Mouse (Mus musculus) urinary bladder, postnatal 4 days (tissue): ENCODE results near the gene Hdac4.

ENCODE experiments used
- DNase-seq, 2 experiments: peaks; one replicate each; pipeline ENCODE4 v3.0.0; 2021 to 2022; ENCODE audit warnings: low spot score in 2 of 2

Hdac4 gene

GRCm38 (mm10) chr1:92100371-92100891 is 95.1 kb downstream of the Hdac4 start:
- no peak for DNase-seq

DNA sequence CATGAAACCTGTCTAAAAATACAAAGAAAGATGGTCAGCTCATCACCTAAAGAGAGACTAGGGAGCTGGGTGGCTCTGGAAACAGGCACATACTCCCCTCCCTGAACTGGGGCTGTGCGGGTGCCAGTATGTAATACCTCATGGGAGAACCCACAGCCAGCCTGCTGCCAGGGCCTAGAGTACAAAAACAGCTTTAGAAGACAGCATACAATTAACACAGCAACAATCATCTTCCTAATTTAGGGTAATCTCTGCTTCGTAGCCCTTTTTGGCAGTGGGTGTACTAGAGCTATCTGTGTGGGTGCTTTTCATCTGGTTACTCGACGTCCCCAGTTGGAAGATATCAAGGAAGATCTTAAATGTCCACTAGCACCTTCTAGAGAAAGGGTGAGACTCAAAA is 95.5 kb downstream of the Hdac4 start:
- DNase-seq = no peak

DNA sequence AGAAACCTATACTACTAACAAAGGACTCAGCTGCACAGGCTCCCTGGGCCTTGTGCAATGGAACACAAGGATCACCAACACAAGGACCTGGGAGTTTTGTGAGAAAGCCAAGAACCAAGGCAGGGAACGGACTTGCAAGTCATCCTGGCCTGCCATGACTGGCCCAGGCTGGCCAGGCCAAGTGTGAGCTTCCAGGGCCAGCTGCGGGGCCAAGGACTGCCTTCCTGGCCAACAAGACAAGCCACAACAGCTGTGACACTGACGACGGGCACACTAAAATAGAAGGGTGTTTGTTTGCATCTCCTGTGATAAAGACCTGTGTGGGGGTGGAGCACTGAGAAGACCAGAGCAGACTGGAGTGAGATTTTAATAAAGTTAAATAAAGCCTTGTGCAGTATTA is 96.0 kb downstream of the Hdac4 start:
- DNase-seq = no peak

GRCm38 (mm10) chr1:92098456-92098855 is 97.0 kb downstream of the Hdac4 start:
- no peak for DNase-seq

GRCm38 (mm10) chr1:92096991-92097525 is 98.4 kb downstream of the Hdac4 start:
- no peak for DNase-seq

DNA sequence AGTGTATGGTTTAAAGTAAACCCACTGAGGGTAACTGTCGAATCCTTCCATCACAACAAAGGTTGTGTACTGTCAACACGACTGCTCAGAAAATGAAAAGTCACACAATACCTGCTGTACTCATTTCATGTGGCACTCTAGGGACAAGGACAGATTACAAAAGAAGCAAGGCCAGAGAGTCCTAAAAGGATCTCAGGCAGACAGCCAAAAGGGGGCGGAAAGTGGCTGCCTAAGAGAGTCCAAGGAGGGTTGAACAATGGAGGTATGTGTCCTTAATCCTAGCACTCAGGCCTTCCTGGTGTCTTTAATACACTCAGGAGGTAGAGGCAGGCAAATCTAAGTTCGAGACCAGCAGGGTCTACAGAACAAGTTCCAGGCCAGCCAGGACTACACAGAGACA is 103.2 kb downstream of the Hdac4 start:
- no peak for DNase-seq

DNA sequence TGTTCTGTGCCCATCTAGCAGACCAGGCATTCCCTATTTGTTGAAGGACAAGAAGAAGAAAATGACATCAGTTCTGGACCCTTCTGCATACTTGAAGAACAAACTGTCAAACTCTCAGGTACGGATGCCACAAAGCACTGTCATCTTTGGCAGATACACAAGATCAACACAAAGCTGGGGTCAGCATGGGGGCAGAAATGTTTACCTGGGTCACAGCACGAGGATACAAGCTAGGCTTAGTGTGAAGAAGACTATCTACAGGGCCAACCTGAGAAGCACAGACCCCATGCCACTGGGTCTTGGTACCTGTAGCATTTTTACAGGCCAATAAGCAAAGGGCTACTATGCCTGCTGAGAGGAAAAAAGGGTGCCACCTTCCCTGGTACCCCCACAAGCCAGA is 107.7 kb downstream of the Hdac4 start:
- no peak for DNase-seq

DNA sequence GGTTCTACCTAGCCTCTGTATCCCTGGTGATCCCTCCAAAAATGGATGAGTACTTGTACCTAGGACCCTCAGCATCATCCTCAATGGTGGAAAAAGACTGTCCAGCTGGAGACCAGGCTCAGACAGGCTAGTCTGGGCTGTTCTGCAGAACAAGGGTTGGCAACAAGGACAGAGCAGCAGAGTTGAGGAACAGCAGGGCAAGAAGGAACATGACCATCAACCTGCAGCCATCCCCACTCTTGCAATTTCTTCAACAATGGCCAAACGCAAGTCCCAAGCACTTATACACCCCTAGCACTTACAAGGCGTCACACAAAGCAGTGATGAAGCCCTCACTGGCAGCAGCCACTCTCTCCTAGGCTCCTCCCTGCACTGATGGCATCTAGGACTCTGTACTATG is 108.2 kb downstream of the Hdac4 start:
- no peak for DNase-seq

GRCm38 (mm10) chr1:92086841-92087240 is 108.7 kb downstream of the Hdac4 start:
- DNase-seq = no peak

DNA sequence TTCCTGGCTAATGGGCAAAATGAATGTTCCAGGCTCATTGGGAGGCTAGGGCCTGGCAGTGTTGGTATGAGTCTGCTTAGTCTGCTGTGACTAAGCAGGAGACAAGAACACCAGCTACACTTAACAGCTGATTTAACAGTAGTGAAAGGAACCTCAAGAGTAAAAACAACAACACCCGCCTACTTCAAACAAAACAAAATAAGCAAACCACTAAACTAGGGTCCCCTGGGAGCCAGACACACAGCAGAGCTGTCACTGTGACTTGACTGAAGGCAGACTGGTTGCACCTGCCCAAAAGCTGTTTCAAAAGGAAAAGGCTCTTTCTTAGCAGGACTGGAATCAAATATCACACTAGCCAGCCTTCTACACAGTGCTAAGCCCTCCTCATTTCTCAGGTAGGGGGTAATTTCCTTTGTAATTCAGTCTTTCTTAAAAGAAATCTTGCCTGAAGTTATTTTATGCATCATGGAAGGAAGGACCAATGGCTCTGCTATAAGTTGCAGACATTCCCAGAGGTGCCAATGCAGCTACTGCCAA is 109.2 kb downstream of the Hdac4 start:
- DNase-seq = no peak

- DNase-seq = no peak
Measured at GRCm38 (mm10) chr1:92084738-92085137, 110.8 kb downstream of the Hdac4 start.

- DNase-seq = no peak
Measured at GRCm38 (mm10) chr1:92084004-92084403, 111.5 kb downstream of the Hdac4 start.

DNA sequence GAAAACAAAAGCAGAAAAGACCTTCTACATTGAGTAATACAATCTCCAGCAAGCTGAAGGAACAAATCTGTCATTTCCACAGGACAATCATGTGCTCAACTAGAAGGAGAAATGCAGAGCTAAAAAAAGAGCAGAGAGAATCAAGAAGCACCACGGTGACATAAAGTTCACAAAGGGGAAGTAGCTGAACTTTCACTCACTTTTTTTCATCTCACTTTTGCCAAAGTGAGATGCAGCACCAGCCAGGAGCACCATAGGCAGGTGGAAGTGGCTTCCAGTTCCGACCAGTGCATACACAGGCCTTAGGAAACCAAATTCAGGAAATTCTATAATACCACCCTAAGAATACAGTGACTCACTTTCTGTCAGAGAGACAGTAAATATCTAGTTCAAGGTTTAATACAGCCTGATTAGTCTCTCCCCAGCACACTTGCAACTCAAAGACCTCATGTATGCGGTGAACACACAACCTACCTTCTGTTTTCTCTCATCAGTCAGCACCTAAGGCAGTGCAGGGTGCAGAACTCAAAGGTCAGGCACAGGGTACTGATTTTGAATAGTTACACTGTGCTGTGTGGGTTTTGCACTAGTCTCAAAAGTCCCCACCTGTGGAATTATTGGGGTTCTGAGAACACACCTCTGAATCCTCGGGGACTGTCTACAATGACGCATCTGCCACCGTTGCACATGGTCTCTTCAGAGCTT is 112.5 kb downstream of the Hdac4 start:
- DNase-seq = no peak

GRCm38 (mm10) chr1:92082156-92082836 is 113.2 kb downstream of the Hdac4 start:
- no peak for DNase-seq

GRCm38 (mm10) chr1:92079982-92080537 is 115.4 kb downstream of the Hdac4 start:
- DNase-seq = no peak

GRCm38 (mm10) chr1:92075312-92075711 is 120.2 kb downstream of the Hdac4 start:
- DNase-seq = no peak

DNA sequence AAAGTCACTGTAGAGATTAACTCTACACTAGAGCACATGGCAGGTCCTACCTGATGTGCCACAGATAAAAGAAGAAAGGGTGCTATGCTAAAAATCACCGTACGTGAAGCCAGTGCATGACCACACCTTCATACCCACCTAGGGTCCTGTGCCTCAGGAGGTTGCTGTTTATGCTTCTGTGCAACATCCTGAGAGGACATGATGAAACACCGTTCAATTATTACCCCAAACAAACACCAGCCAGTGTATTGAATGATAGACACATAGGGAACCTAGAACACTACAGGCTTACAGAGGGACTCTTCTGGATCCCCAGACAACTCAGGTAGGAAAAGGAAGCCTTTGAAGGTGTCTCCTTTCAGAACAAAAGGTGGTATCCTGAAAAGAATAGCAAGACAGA is 120.8 kb downstream of the Hdac4 start:
- DNase-seq = no peak

GRCm38 (mm10) chr1:92069932-92070677 is 125.4 kb downstream of the Hdac4 start:
- DNase-seq = no peak

DNA sequence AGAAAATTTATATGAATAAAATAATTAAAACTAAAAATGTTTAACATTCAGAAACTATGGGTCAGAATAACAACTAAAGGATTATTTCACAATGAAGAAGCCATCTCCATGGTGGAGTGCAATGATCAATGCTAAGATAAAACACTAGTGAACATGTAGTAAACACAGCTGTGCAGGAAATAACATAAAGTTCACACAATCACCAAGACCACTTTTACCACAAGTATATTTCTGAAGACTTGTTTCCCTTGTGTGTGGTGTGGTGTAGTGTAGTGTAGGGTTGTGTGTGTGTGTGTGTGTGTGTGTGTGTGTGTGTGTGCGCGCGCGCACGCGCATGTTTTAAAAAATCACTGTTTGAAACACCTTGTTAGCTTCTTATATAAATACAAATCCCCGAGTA is 126.0 kb downstream of the Hdac4 start:
- DNase-seq = no peak

- DNase-seq = no peak
Measured at GRCm38 (mm10) chr1:92064307-92064706, 131.2 kb downstream of the Hdac4 start.

GRCm38 (mm10) chr1:92063271-92063670 is 132.2 kb downstream of the Hdac4 start:
- no peak for DNase-seq
